Mouse (Mus musculus): ENCODE measurements around the gene Cpb2. TPM values are rescaled to one million over a fixed set of nuclear protein-coding genes. Genes with fewer than 3 reads are reported as not detected.

The Cpb2 gene
- polyA plus RNA-seq, 1 experiment from 2014 or later: 10.3 TPM

GRCm38 (mm10) chr14:75256521-75256920 is 14.4 kb downstream of the Cpb2 start:
- no peak for ATAC-seq (ENCODE audit: insufficient read depth, low FRiP score, low read depth)
- no peak overlapping the region for H3K4me3 ChIP-seq (replicated peaks)
- WGBS: 42% methylated on average over 5 of the region's 5 CpGs
- no peaks in the 10 kb centered on the region for H3K27me3 ChIP-seq (replicated peaks)
- H3K4me2 ChIP-seq: no peak overlapping the region
- H3K36me3 ChIP-seq: no peaks in the 10 kb centered on the region
- H3K9me3 ChIP-seq: no peaks in the 10 kb centered on the region
- no peak overlapping the region for H3K27ac ChIP-seq
- no peak overlapping the region for H3K9ac ChIP-seq
- H3K4me1 ChIP-seq: no peaks in the 10 kb centered on the region

GRCm38 (mm10) chr14:75269531-75269930 is 27.4 kb downstream of the Cpb2 start:
- Histone ChIP-seq H3K4me1 (no peaks in the 10 kb centered on the region), H3K9ac (no peak overlapping the region), H3K27ac (no peak overlapping the region), H3K27me3 (replicated peaks) (no peaks in the 10 kb centered on the region), H3K4me2 (no peak overlapping the region), H3K36me3 (no peaks in the 10 kb centered on the region), H3K9me3 (no peaks in the 10 kb centered on the region), H3K4me3 (replicated peaks) (no peak overlapping the region)
- WGBS: 81% methylated on average over 5 of the region's 5 CpGs
- no peak for ATAC-seq (ENCODE audit: insufficient read depth, low FRiP score, low read depth)

GRCm38 (mm10) chr14:75279716-75280115 is 37.6 kb downstream of the Cpb2 start:
- Histone ChIP-seq H3K9ac (no peak overlapping the region), H3K4me1 (peaks cover 3% of the 10 kb centered on the region; the same call in 1 of the 2 replicates), H3K27me3 (replicated peaks) (no peaks in the 10 kb centered on the region), H3K4me3 (replicated peaks) (no peak overlapping the region), H3K9me3 (no peaks in the 10 kb centered on the region), H3K4me2 (no peak overlapping the region), H3K27ac (no peak overlapping the region), H3K36me3 (no peaks in the 10 kb centered on the region)
- no peak for ATAC-seq (ENCODE audit: insufficient read depth, low FRiP score, low read depth)
- 92% methylated on average over 6 of the region's 6 CpGs for WGBS

GRCm38 (mm10) chr14:75280406-75280805 is 38.3 kb downstream of the Cpb2 start:
- Histone ChIP-seq H3K27me3 (replicated peaks) (no peaks in the 10 kb centered on the region), H3K4me2 (no peak overlapping the region), H3K4me3 (replicated peaks) (no peak overlapping the region), H3K36me3 (no peaks in the 10 kb centered on the region), H3K9ac (no peak overlapping the region), H3K27ac (no peak overlapping the region), H3K9me3 (no peaks in the 10 kb centered on the region), H3K4me1 (peaks cover 3% of the 10 kb centered on the region; the same call in 1 of the 2 replicates)
- 45% methylated on average over 5 of the region's 5 CpGs for WGBS
- ATAC-seq (ENCODE audit: insufficient read depth, low FRiP score, low read depth): no peak

- no peaks in the 10 kb centered on the region for H3K9me3 ChIP-seq
- peak overlapping the region; percentile 69 for H3K27ac ChIP-seq
- H3K27me3 ChIP-seq (replicated peaks): no peaks in the 10 kb centered on the region
- H3K4me3 ChIP-seq (replicated peaks): peak overlapping the region; percentile 66
- H3K4me1 ChIP-seq: peaks cover 3% of the 10 kb centered on the region; the same call in 1 of the 2 replicates
- peak overlapping the region; percentile 54 for H3K9ac ChIP-seq
- peak overlapping the region; percentile 74 for H3K4me2 ChIP-seq
- WGBS: 4% methylated on average over 19 of the region's 19 CpGs
- 0 out of 2 replicates have a peak, but pooled peaks have one; percentile 3 for ATAC-seq (ENCODE audit: insufficient read depth, low FRiP score, low read depth)
- no peaks in the 10 kb centered on the region for H3K36me3 ChIP-seq
These were observed 41.6 kb downstream of the Cpb2 start for GRCm38 (mm10) chr14:75283609-75284192.

GRCm38 (mm10) chr14:75284193-75284915 is 42.3 kb downstream of the Cpb2 start, which contains the start of gene Zc3h13:
Gene Zc3h13 (plus strand): TSS chr14:75284373.
- no peaks in the 10 kb centered on the region for H3K27me3 ChIP-seq (replicated peaks)
- peak within 1 kb of the TSS; percentile 74 for H3K4me2 ChIP-seq
- no peaks in the 10 kb centered on the region for H3K36me3 ChIP-seq
- H3K9me3 ChIP-seq: no peaks in the 10 kb centered on the region
- peak within 1 kb of the TSS; percentile 77 for H3K9ac ChIP-seq
- H3K27ac ChIP-seq: peak within 1 kb of the TSS; percentile 69
- under 1% methylated on average over 61 of the region's 61 CpGs for WGBS
- H3K4me1 ChIP-seq: peaks cover 3% of the 10 kb centered on the region; the same call in 1 of the 2 replicates
- peak within 1 kb of the TSS; percentile 66 for H3K4me3 ChIP-seq (replicated peaks)
- peak; percentile 99 for ATAC-seq (ENCODE audit: insufficient read depth, low FRiP score, low read depth)

GRCm38 (mm10) chr14:75301081-75301480 is 59.0 kb downstream of the Cpb2 start:
- Histone ChIP-seq H3K9ac (no peak overlapping the region), H3K4me2 (no peak overlapping the region), H3K36me3 (no peaks in the 10 kb centered on the region), H3K4me3 (replicated peaks) (no peak overlapping the region), H3K9me3 (no peaks in the 10 kb centered on the region), H3K4me1 (no peaks in the 10 kb centered on the region), H3K27me3 (replicated peaks) (no peaks in the 10 kb centered on the region), H3K27ac (no peak overlapping the region)
- no peak for ATAC-seq (ENCODE audit: insufficient read depth, low FRiP score, low read depth)
- WGBS: 95% methylated on average over 1 of the region's 1 CpGs

- ATAC-seq (ENCODE audit: insufficient read depth, low FRiP score, low read depth): no peak
- Histone ChIP-seq H3K27me3 (replicated peaks) (no peaks in the 10 kb centered on the region), H3K4me2 (no peak overlapping the region), H3K36me3 (no peaks in the 10 kb centered on the region), H3K27ac (no peak overlapping the region), H3K4me3 (replicated peaks) (no peak overlapping the region), H3K9me3 (no peaks in the 10 kb centered on the region), H3K4me1 (no peaks in the 10 kb centered on the region), H3K9ac (no peak overlapping the region)
- 34% methylated on average over 5 of the region's 5 CpGs for WGBS
These were observed 61.7 kb downstream of the Cpb2 start for GRCm38 (mm10) chr14:75303807-75304206.

GRCm38 (mm10) chr14:75307855-75308254 is 65.8 kb downstream of the Cpb2 start:
- ATAC-seq (ENCODE audit: insufficient read depth, low FRiP score, low read depth): no peak
- Histone ChIP-seq H3K27me3 (replicated peaks) (no peaks in the 10 kb centered on the region), H3K36me3 (no peaks in the 10 kb centered on the region; the same call in 1 of the 2 replicates), H3K9ac (no peak overlapping the region), H3K4me2 (no peak overlapping the region), H3K4me1 (no peaks in the 10 kb centered on the region), H3K9me3 (no peaks in the 10 kb centered on the region), H3K27ac (no peak overlapping the region), H3K4me3 (replicated peaks) (no peak overlapping the region)

- ATAC-seq (ENCODE audit: insufficient read depth, low FRiP score, low read depth): no peak
- Histone ChIP-seq H3K9ac (no peak overlapping the region), H3K4me2 (no peak overlapping the region), H3K9me3 (no peaks in the 10 kb centered on the region), H3K36me3 (no peaks in the 10 kb centered on the region; the same call in 1 of the 2 replicates), H3K4me3 (replicated peaks) (no peak overlapping the region), H3K27ac (no peak overlapping the region), H3K27me3 (replicated peaks) (no peaks in the 10 kb centered on the region), H3K4me1 (no peaks in the 10 kb centered on the region)
- WGBS: 68% methylated on average over 5 of the region's 5 CpGs
These were observed 67.4 kb downstream of the Cpb2 start for GRCm38 (mm10) chr14:75309336-75309992.

GRCm38 (mm10) chr14:75314484-75314883 is 72.4 kb downstream of the Cpb2 start:
- no peaks in the 10 kb centered on the region for H3K27me3 ChIP-seq (replicated peaks)
- no peak for ATAC-seq (ENCODE audit: insufficient read depth, low FRiP score, low read depth)
- WGBS: 83% methylated on average over 2 of the region's 2 CpGs
- no peak overlapping the region for H3K4me3 ChIP-seq (replicated peaks)
- no peak overlapping the region for H3K27ac ChIP-seq
- no peaks in the 10 kb centered on the region for H3K4me1 ChIP-seq
- H3K9me3 ChIP-seq: no peaks in the 10 kb centered on the region
- H3K36me3 ChIP-seq: no peaks in the 10 kb centered on the region; the same call in 1 of the 2 replicates
- H3K4me2 ChIP-seq: no peak overlapping the region
- H3K9ac ChIP-seq: no peak overlapping the region

- WGBS: 88% methylated on average over 2 of the region's 2 CpGs
These were observed 76.6 kb downstream of the Cpb2 start for GRCm38 (mm10) chr14:75318736-75319135.

More at GRCm38 (mm10) chr14:75318736-75319135, 76.6 kb downstream of the Cpb2 start:
- Histone ChIP-seq H3K4me1 (no peaks in the 10 kb centered on the region), H3K27ac (no peak overlapping the region), H3K9me3 (no peaks in the 10 kb centered on the region), H3K27me3 (replicated peaks) (no peaks in the 10 kb centered on the region), H3K9ac (no peak overlapping the region), H3K4me2 (no peak overlapping the region), H3K4me3 (replicated peaks) (no peak overlapping the region), H3K36me3 (peaks cover 10% of the 10 kb centered on the region; the same call in 1 of the 2 replicates)
- no peak for ATAC-seq (ENCODE audit: insufficient read depth, low FRiP score, low read depth)
